Mouse (Mus musculus) left cerebral cortex, adult 9 months (tissue): Measurements from ENCODE around the gene Tmem248.
A peak's percentile ranks its signal among the peaks of the same experiment; 100 is the strongest.

ENCODE experiments used
- DNase-seq, 2 experiments: peaks; one replicate each; pipeline ENCODE4 v3.0.0; 2022; ENCODE audit warnings: low spot score in 2 of 2

Tmem248 gene

GRCm38 (mm10) chr5:130257303-130257702, 40.4 kb downstream of the Tmem248 start:
- DNase-seq: no peak

- DNase-seq: no peak
Measured at GRCm38 (mm10) chr5:130263454-130263853, 46.6 kb downstream of the Tmem248 start.

- DNase-seq: no peak
Measured at GRCm38 (mm10) chr5:130264433-130265005, 47.6 kb downstream of the Tmem248 start.

- DNase-seq: no peak
Measured at GRCm38 (mm10) chr5:130266651-130267050, 49.8 kb downstream of the Tmem248 start.

GRCm38 (mm10) chr5:130267316-130267715, 50.4 kb downstream of the Tmem248 start:
- DNase-seq: no peak

GRCm38 (mm10) chr5:130268976-130269375, 52.1 kb downstream of the Tmem248 start:
- DNase-seq: no peak

GRCm38 (mm10) chr5:130272344-130272743, 55.5 kb downstream of the Tmem248 start:
- no peak for DNase-seq

- DNase-seq: no peak
Measured at GRCm38 (mm10) chr5:130273046-130273445, 56.2 kb downstream of the Tmem248 start.

- no peak for DNase-seq
Measured at GRCm38 (mm10) chr5:130275509-130275908, 58.6 kb downstream of the Tmem248 start.

- DNase-seq: no peak
Measured at GRCm38 (mm10) chr5:130278011-130278472, 61.2 kb downstream of the Tmem248 start.

- DNase-seq: no peak
Measured at GRCm38 (mm10) chr5:130283079-130283732, 66.3 kb downstream of the Tmem248 start.

GRCm38 (mm10) chr5:130288106-130288505, 71.2 kb downstream of the Tmem248 start:
- no peak for DNase-seq

GRCm38 (mm10) chr5:130290242-130290641, 73.4 kb downstream of the Tmem248 start:
- DNase-seq: no peak

- DNase-seq: peak in 1 of 2 experiments; percentile 59
Measured at GRCm38 (mm10) chr5:130290775-130291174, 73.9 kb downstream of the Tmem248 start.

- no peak for DNase-seq
Measured at GRCm38 (mm10) chr5:130292976-130293375, 76.1 kb downstream of the Tmem248 start.
